Mouse (Mus musculus) CD4-positive helper T cell, adult 2 months (primary cell): ENCODE results near the gene Car5a.
A peak's percentile ranks its signal among the peaks of the same experiment; 100 is the strongest.

Experiments used
- DNase-seq: peaks from one replicate; pipeline ENCODE4 v3.0.0-alpha.2; 2012; ENCODE audit warnings: low read depth, missing footprints, low spot score

Car5a gene

GRCm38 (mm10) chr8:121906542-121907512 lies 37.9 kb downstream of the Car5a start:
- DNase-seq = peak; percentile 78

GRCm38 (mm10) chr8:121905864-121906263 lies 38.8 kb downstream of the Car5a start:
- DNase-seq = no peak

- DNase-seq = no peak
Measured at GRCm38 (mm10) chr8:121905420-121905819, 39.3 kb downstream of the Car5a start.

GRCm38 (mm10) chr8:121904999-121905398 lies 39.7 kb downstream of the Car5a start:
- no peak for DNase-seq

GRCm38 (mm10) chr8:121903977-121904376 lies 40.7 kb downstream of the Car5a start:
- no peak for DNase-seq

- no peak for DNase-seq
Measured at GRCm38 (mm10) chr8:121901498-121902236, 43.0 kb downstream of the Car5a start.

GRCm38 (mm10) chr8:121899180-121900044 lies 45.3 kb downstream of the Car5a start:
- DNase-seq = no peak

GRCm38 (mm10) chr8:121898401-121898931 lies 46.2 kb downstream of the Car5a start:
- DNase-seq = peak; percentile 65

- no peak for DNase-seq
Measured at GRCm38 (mm10) chr8:121897871-121898381, 46.8 kb downstream of the Car5a start.

GRCm38 (mm10) chr8:121897205-121897604 lies 47.5 kb downstream of the Car5a start:
- DNase-seq = no peak

- DNase-seq = no peak
Measured at GRCm38 (mm10) chr8:121896476-121897145, 48.1 kb downstream of the Car5a start.

- no peak for DNase-seq
Measured at GRCm38 (mm10) chr8:121895910-121896309, 48.8 kb downstream of the Car5a start.

GRCm38 (mm10) chr8:121892875-121893274 lies 51.8 kb downstream of the Car5a start:
- DNase-seq = no peak

GRCm38 (mm10) chr8:121889810-121890785 lies 54.6 kb downstream of the Car5a start:
- DNase-seq = no peak

GRCm38 (mm10) chr8:121889317-121889716 lies 55.4 kb downstream of the Car5a start:
- no peak for DNase-seq

GRCm38 (mm10) chr8:121887547-121887946 lies 57.2 kb downstream of the Car5a start:
- no peak for DNase-seq

GRCm38 (mm10) chr8:121885433-121885832 lies 59.3 kb downstream of the Car5a start:
- no peak for DNase-seq

- DNase-seq = no peak
Measured at GRCm38 (mm10) chr8:121885001-121885400, 59.7 kb downstream of the Car5a start.

- no peak for DNase-seq
Measured at GRCm38 (mm10) chr8:121884181-121884580, 60.5 kb downstream of the Car5a start.
